Mouse (Mus musculus) frontal cortex, adult (tissue): ENCODE measurements at regions not wholly inside any gene's neighbourhood (a gene's known extent, or its start where the extent isn't known, plus 50 kb on each side); places are given as distances from the start of the nearest gene placed in this dataset.
A peak's percentile ranks its signal among the peaks of the same experiment; 100 is the strongest.

ENCODE experiments used
- ATAC-seq: cut with Nextera tagmentation; 2 replicates; pipeline ENCODE4 v1.9.2; 2017; ENCODE audit warnings: mild to moderate bottlenecking, moderate library complexity, mixed read lengths; ENCODE audit not compliant: low TSS enrichment

- ATAC-seq = no peak
Observed at GRCm38 (mm10) chr1:77148052-77148451, 366.8 kb downstream of the Epha4 start.

- no peak for ATAC-seq
Observed at GRCm38 (mm10) chr1:77168316-77168715, 346.6 kb downstream of the Epha4 start.

GRCm38 (mm10) chr1:77172463-77172862, 342.4 kb downstream of the Epha4 start:
- ATAC-seq = no peak

GRCm38 (mm10) chr1:77174801-77175200, 340.1 kb downstream of the Epha4 start:
- ATAC-seq = no peak

- peak; percentile 81; the same call in 1 of the 2 replicates for ATAC-seq
Observed at GRCm38 (mm10) chr1:77175214-77175613, 339.7 kb downstream of the Epha4 start.

- ATAC-seq = no peak
Observed at GRCm38 (mm10) chr1:77176516-77176915, 338.4 kb downstream of the Epha4 start.

- 0 out of 2 replicates have a peak, but pooled peaks have one; percentile 38 for ATAC-seq
Observed at GRCm38 (mm10) chr1:77183965-77184364, 330.9 kb downstream of the Epha4 start.

GRCm38 (mm10) chr1:77190141-77190540, 324.7 kb downstream of the Epha4 start:
- ATAC-seq = no peak

GRCm38 (mm10) chr1:77201321-77201917, 313.5 kb downstream of the Epha4 start:
- ATAC-seq = no peak

GRCm38 (mm10) chr1:77202948-77203347, 311.9 kb downstream of the Epha4 start:
- no peak for ATAC-seq

GRCm38 (mm10) chr1:77206535-77206934, 308.4 kb downstream of the Epha4 start:
- no peak for ATAC-seq

GRCm38 (mm10) chr1:77209395-77209794, 305.5 kb downstream of the Epha4 start:
- no peak for ATAC-seq

- ATAC-seq = no peak
Observed at GRCm38 (mm10) chr1:77213462-77214098, 301.3 kb downstream of the Epha4 start.

- no peak for ATAC-seq
Observed at GRCm38 (mm10) chr1:77219488-77220321, 295.2 kb downstream of the Epha4 start.

- no peak for ATAC-seq
Observed at GRCm38 (mm10) chr1:77220322-77220590, 294.6 kb downstream of the Epha4 start.

- ATAC-seq = no peak
Observed at GRCm38 (mm10) chr1:77220783-77221182, 294.1 kb downstream of the Epha4 start.

- no peak for ATAC-seq
Observed at GRCm38 (mm10) chr1:77221900-77222299, 293.0 kb downstream of the Epha4 start.

- no peak for ATAC-seq
Observed at GRCm38 (mm10) chr1:77226546-77226945, 288.3 kb downstream of the Epha4 start.

- ATAC-seq = peak; percentile 67; the same call in 1 of the 2 replicates
Observed at GRCm38 (mm10) chr1:77226991-77227515, 287.8 kb downstream of the Epha4 start.

- ATAC-seq = no peak
Observed at GRCm38 (mm10) chr1:77227800-77228199, 287.1 kb downstream of the Epha4 start.

- ATAC-seq = no peak
Observed at GRCm38 (mm10) chr1:77229561-77229960, 285.3 kb downstream of the Epha4 start.

- ATAC-seq = no peak
Observed at GRCm38 (mm10) chr1:77233010-77233409, 281.9 kb downstream of the Epha4 start.

GRCm38 (mm10) chr1:77244642-77245041, 270.2 kb downstream of the Epha4 start:
- no peak for ATAC-seq
